Mouse (Mus musculus) embryo, embryonic 10.5 days (tissue): ENCODE data around the gene Cnn2.
"Not testable (repeated sequence)": the region's sequence is repeated elsewhere in the genome, so short reads cannot be mapped to it uniquely, and the experiment has no call there.

Experiments
- DNase-seq: peaks from one replicate; pipeline ENCODE4 v3.0.0-alpha.2; 2015; ENCODE audit warnings: low spot score

Cnn2 gene

GRCm38 (mm10) chr10:80041409-80042060 is 53.2 kb downstream of the Cnn2 start:
- not testable (repeated sequence) for DNase-seq

- no peak for DNase-seq
These were observed 55.7 kb downstream of the Cnn2 start for GRCm38 (mm10) chr10:80044087-80044486.

- DNase-seq: not testable (repeated sequence)
These were observed 57.0 kb downstream of the Cnn2 start for GRCm38 (mm10) chr10:80045364-80045763.
